Mouse (Mus musculus) bone marrow macrophage, adult 2 months (primary cell): ENCODE measurements at regions not wholly inside any gene's neighbourhood (a gene's known extent, or its start where the extent isn't known, plus 50 kb on each side); places are given as distances from the start of the nearest gene placed in this dataset.

Source experiments
- CTCF ChIP-seq: IDR thresholded peaks from 2 replicates; pipeline ENCODE4 v1.5.1; 2012; ENCODE audit warnings: low read depth, mild to moderate bottlenecking, low read length, moderate library complexity
- POLR2A ChIP-seq: IDR thresholded peaks from 2 replicates; pipeline ENCODE4 v1.6.1; 2012; ENCODE audit warnings: mild to moderate bottlenecking, low read depth, low read length, borderline replicate concordance

DNA sequence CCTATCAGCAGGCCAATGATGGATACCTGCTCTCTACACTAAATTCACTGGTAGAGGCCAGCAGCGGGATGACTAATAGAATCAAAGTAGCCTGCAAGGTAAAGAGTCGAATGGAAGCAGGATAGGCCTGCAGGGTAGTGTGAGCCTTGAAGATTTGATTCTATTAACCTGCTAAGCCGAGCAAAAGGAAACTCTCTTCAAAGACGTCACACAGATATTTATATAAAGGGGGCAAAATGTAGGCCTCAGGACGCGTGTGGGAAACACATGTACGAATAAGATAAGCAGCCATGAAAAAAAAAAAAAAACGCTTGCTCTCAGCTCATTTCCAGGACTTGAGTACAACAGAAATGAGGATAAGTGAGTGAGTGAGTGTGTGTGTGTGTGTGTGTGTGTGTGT, 138.4 kb upstream of the D7Ertd443e start:
- TF ChIP-seq CTCF (no peak), POLR2A (no peak)
